Mouse (Mus musculus): ENCODE measurements around the gene Mrps27.
A peak's percentile ranks its signal among the peaks of the same experiment; 100 is the strongest.

Mrps27 gene

DNA sequence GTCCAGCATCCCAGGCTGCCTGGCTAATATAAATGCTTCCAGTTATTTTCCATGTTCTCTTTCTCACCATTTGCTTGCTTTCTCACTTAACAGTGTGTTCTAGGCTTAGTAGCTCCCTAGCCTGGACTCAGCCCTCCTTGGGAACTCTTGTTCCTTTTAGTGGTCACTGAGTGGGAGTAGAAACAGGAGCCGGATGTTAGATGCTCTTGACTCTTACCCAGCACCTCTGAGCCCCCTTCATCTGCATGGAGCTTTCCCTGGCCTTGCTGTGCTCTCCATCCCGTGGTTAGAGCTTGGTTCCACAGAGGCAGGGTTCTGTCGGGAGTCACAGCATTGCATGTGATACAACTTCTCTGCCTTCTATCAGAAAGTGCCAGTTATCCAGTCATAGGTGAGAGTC is 7.0 kb downstream of the Mrps27 start:
- no peak for DNase-seq (ENCODE audit: low spot score in 2 of 2)

DNA sequence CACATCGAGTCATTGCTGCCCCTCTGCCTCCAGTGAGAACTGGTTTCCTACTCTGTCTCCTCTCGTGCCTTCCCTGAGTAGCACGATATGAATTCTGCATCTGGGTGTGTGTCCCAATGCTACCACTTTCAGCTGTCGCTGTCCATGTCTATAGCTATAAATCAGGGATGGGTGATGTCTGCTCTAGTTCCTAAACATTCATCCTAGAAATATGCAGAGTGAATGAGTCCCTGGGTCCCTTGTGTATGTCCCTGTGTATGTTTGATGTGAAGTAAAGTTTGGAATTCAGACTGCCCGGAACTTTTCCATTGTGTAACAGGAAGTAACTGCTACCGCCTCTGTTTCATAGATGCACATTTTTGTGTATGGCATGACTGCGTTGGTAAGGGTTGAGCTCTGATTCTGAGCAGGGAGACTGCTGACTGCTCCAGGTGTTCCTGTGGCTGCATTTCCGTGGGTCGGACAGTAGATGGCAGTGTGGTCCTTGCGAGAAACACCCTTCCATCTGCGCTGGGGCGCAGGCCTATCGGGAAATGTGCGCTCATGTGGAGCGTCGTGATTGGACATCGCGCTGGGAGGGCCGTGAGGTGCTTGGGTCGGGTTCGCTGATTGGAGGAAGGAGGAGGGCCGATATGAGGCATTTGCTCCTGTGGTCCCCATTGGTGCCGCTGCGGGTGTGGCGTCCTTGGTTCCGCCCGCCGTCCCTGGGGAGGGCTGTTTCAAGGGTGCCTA is 8.3 kb downstream of the Mrps27 start:
- DNase-seq (ENCODE audit: low spot score in 2 of 2) = peak; percentile 94 to 96

DNA sequence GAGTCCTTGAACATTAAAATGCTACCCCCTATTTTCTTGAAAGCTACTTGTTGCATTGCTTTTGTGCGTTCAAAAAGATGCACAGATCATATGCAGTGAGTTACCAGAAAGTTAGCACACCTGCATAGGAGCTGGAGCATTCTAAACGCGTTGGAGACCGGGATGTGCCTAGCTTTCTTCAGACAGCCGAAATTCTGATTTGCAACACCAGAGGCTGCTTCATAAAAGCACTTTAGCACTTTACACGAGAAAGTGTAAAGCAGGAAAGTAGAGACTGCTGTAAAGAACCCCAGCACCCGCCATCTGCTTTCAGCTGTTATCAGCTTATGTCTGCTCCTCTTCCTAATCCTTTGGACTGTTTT is 8.9 kb downstream of the Mrps27 start:
- DNase-seq (ENCODE audit: low spot score in 2 of 2) = no peak

DNA sequence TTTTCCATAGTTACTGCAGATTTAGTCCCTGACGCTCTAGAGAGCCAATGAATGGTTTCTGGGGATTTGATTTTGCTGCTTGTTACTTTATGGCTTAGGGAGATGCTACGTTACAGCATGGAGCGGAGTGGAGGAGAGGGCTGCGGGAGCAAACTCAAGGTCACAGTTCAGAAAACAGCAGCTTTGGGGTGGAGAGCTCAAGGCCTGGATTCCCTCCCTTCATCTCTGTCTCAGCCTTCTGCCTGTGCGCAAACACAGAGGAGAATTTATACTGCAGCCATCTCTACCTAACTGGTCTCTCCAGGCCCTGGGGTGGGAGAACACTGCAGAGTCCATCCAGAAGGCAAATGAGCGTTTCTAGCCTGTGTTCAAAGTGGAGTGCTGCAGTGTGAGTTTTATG is 10.5 kb downstream of the Mrps27 start:
- DNase-seq (ENCODE audit: low spot score in 2 of 2) = no peak

DNA sequence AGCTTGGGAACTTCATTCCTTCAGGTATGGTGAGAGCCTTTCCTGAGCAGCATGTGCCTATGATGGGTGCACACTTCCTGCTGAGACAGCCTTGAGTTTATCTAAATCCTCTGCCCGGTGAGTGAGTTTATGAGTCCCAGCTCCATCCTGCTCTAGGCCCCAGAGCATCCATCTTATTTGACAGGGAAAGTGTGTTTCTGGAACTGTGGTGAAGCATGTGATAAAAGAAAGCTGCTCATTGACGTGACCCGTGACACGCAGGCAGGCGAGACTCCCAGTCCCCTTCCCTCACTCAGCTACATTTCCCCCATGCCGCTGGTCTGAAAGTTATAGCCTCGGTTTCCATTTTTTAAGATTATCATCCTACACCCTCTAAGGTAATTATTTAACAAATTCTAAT is 11.3 kb downstream of the Mrps27 start:
- DNase-seq (ENCODE audit: low spot score in 2 of 2) = no peak

DNA sequence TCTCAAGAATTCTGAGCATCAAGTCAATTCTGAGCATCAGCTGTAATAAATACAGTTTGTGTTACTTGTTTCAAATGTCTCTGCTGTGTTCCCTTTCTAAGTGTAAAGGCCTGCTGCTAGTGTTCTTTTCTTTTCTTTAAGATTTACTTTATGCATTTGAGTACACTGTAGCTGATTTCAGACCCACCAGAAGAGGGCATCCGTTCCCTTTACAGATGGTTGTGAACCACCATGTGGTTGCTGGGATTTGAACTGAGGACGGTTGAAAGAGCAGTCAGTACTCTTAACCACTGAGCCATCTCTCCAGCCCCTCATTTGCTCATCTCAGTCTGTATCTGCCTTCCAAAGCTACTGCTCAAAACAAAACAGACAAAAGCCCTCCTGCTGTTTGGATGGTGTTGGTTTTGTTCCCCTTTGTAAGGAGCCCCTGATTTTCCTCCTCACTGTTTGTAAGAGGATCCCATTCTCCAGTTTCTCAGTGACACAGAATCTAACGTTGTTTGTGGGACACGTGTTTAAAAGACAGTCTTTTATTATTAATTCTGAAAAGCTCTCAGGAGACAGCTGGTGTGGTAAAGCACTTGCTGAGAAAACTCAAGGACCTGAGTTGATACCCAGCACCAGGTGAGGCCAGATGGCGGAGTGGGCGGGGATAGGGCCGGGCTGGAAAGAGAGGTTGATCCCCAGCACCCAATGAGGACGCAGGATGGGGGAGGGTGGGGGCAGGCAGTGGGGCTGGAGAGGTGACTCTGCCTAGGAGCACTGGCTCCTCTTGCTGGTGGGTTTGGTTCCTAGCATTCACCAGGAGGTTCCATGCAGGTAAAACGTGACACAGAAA is 12.1 kb downstream of the Mrps27 start:
- DNase-seq (ENCODE audit: low spot score in 2 of 2) = no peak

DNA sequence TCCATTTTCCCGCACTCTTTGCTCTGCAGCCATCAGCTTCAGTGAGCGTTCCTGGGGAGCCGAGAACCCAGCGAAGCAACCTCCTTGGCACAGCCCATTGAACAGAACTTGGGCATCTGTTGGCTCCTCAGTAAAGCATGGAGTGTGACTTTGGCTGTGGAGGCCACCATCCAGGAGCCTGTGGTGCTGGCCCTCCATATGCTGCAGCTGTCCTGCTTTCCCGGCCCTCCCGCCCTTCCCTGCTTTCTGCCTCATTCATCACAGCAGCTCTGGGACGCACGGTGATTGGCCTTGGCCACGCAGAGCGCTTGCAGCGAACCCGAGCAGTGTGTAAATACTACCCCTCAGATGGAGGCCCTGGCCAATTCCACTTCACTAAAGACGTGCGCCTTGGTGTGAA is 14.3 kb downstream of the Mrps27 start:
- DNase-seq (ENCODE audit: low spot score in 2 of 2) = no peak

DNA sequence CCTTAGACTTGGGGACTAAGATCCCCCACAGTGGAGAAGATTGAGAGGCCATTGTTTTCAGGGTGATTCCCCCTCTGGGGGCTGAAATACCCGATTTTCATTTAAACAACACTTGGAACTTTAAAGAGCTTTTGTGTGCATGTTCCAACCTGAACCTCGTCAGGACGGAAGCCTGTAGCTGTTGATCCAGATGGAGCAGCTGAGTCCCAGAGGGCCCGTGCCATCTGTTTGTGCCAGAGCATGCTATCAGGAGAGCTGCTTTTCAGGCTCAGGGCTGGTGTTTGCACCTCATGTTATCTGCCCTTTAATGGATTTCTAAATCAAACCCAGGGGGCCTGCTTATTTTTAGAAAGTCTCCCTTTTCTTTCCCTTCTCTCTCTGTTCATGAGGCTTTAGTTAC is 19.3 kb downstream of the Mrps27 start:
- DNase-seq (ENCODE audit: low spot score in 2 of 2) = no peak

DNA sequence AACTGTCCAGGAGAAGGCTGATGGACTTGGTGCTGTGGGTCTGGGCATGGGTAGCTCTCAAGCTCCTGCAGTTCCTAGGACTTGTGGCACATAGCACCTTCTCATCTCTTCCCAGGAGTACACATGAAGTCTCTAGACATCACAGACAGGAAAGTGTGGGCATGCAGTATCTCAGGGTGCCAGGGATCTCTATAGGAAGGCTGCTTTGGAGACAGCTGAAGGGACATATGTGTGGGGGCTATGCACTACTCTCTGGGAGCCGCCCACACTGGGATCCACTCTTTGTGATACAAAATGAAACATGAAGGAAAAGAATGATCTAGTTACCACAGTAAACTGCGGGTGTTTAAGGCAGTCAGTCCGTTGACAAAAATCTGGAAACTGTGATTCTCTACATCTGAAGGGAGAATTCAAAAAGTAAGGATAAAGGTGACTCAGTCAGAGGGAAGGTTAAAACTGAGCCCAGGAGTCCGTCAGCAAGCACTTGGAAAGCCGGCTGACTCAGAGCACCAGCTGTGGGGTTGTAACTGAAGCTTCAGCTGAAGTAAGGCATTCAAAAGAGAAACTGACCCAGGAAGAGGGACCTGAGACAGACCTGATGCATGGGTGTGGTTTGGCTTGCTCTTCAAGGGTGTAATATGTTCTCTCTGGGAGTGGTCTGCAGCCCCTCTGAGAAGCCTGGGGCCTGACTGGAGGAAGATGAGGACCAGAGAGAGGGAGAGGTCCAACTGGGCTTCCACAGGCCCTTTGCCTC is 22.0 kb downstream of the Mrps27 start:
- peak; percentile 83 to 94 for DNase-seq (ENCODE audit: low spot score in 2 of 2)

DNA sequence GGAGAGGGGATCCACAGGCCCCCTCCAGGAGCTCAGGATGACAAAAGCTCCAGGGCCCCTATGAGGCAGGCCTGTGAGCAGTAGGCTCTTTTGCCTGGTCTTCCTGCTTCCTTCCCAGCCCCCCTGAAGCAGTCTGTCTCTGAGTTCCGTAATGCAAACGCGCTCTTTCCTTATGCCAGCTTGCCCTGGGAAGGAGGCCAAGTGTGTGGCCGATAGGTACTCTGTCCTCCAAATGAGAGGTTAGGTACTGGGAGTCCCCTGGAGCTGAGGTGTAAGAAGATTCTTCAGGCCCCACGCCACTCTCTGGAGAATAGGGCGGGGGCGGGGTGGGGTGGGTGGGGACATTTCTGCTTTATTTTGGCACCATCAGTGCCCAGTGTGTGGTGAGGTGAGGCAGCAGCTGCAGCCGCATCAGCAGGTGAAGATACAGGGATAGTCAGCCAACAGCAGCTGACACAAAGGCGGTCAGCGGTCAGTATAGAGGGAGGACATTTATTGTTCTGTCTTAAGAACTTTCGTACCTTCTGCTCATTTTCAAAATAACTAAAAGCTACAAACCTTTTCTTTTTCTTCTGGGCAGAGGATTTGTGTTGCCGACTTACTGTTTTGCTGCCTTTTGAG is 23.1 kb downstream of the Mrps27 start:
- no peak for DNase-seq (ENCODE audit: low spot score in 2 of 2)

DNA sequence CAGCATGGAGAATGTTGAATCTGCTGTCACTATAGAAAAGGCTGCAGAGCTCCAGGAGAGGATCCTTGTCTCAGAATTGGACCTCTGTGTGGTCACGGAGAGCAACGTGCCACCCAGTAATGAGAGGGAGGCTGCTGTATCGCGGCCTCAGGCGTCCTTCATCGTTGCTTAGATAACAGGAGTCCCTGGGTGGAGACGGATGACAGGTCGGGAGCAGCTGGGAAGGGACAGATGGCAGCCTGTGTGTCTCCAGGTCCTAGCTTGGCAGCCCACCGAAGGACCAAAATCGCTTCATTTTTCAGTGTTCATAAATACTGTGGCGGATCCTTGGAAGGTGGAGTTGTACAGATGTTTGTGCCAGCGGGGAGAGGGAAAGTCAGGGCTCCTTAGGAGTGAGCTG is 24.5 kb downstream of the Mrps27 start:
- no peak for DNase-seq (ENCODE audit: low spot score in 2 of 2)

DNA sequence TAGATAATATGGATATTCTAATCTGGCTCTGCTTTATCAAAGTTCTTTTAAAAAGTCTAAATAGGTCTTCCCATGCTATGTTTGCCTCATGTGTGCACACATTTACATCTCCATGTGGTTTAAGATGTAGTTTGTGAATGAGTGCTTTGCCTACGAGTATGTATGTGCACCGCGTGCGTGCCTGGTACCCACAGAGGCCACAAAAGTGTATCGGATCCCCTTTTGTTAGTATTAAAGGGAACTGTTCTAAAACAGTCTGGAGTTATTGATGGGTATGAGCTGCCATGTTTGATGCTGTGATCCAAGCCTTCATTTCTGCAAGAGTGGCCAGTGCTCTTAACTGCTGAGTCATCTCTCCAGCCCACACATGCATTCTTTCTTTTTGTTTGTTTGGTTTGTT is 26.7 kb downstream of the Mrps27 start:
- DNase-seq (ENCODE audit: low spot score in 2 of 2) = no peak

DNA sequence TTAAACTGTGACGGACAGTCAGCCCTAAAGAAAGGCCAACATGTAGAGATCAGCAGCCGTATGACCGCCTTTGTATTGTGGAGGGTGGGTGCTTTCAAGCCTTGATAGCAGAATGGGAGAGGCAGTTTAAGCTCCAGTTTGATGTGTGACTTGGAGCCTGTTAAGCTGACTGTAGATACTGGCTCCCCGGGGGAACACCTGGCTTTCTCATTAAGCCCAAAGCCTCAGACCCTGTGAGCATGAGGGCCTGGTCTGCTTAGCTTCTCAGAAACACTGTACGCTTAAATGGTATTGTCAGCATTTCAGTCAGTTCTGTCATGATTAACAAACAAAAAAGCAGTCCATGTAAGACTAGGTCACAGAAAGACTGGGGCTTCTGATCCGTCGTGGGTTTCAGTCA is 29.1 kb downstream of the Mrps27 start:
- DNase-seq (ENCODE audit: low spot score in 2 of 2) = no peak

DNA sequence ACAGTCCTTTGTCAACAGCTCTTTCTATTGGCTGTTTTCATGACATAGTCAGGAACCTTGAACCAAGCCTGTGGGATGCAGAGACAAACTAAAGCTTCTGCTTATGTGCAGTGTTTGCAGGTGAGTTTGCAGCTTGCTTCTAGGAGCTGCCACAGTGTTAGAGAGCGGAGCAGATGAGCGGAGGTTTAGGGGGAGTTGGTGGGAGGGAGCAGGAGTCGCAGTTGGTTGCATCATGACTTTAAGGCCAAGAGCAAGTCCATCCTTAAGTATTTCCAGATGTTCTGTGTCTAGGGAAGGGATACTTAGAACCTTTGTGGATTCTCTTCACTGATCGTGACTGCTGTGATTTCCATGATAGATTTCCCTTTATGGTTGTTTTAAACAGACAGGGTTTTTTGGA is 29.6 kb downstream of the Mrps27 start:
- no peak for DNase-seq (ENCODE audit: low spot score in 2 of 2)

DNA sequence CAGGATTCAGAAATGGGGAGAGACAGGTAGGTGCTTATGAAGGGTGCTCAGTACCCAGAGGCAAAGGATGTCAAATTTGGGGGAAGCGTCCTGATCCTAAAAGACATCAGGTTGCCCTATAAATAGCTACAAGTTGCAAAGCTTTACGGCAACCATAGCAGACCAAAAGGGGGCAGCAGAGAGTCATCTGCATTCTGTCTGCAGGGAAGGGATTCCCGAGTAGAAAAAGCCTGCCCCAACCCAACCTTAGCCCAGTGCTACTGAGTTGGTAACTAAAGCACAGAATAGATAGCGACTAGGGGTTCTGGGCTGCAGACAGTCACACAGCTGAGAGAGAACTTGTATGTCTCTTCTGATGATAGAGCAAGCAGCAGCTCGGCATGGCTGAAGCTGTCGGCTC is 31.0 kb downstream of the Mrps27 start:
- DNase-seq (ENCODE audit: low spot score in 2 of 2) = peak; percentile 37 to 63

DNA sequence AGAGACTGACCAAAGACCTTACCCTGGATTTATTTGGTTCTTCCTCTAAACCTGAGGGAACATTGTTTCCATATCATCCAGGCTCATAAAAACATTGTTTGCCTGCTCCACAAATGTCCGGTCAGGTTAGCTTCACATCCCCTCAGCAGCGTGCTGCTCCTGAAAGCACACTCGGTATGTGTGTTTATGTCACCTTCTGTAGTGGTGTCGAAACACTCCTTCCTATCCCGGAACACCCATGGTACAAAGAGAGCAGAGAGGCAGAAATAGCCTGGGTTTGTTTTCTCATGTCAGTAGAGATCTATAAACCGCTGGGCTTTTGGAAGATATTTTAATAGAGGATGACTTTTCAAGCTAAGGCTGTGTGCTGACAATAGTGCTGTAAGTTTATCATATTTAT is 32.5 kb downstream of the Mrps27 start:
- no peak for DNase-seq (ENCODE audit: low spot score in 2 of 2)

DNA sequence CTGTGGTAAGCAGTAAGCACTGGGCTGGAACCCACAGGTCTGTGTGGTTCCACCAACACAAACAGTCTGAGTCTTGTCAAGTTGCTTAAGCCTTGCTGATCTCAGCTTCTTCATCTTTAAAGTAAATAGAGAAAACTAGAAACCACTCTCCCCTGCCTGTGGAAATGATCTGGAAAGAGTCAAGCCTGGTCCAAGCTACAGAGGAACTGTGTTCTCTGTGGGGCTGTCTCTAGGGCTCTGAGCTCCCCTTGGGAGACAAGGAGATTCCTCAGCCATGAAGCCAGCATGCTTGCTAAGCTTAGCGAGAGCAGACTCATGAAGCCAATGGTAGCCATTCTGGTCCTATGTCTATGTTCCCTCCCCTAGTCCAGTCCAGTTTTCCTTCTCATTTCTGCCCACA is 33.6 kb downstream of the Mrps27 start:
- no peak for DNase-seq (ENCODE audit: low spot score in 2 of 2)

DNA sequence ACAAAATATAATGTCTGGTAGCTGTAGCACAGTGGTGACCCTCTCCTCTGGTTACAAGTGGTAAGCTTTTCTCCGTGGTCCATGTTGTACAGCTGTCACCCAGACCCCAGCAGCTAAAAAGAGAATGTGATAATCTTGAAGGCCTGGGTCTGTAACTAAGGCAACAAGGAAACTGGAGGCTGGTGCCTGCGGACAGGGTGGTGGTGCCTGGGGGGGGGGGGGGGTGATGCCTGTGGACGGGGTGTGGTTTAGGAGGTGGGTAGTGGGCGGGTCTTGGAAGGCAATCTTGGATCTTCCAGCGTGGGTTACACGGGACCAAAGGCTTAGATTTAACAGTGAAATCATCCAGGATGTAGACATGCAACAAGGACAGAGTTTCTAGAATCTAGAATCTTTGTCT is 37.8 kb downstream of the Mrps27 start:
- no peak for DNase-seq (ENCODE audit: low spot score in 2 of 2)

DNA sequence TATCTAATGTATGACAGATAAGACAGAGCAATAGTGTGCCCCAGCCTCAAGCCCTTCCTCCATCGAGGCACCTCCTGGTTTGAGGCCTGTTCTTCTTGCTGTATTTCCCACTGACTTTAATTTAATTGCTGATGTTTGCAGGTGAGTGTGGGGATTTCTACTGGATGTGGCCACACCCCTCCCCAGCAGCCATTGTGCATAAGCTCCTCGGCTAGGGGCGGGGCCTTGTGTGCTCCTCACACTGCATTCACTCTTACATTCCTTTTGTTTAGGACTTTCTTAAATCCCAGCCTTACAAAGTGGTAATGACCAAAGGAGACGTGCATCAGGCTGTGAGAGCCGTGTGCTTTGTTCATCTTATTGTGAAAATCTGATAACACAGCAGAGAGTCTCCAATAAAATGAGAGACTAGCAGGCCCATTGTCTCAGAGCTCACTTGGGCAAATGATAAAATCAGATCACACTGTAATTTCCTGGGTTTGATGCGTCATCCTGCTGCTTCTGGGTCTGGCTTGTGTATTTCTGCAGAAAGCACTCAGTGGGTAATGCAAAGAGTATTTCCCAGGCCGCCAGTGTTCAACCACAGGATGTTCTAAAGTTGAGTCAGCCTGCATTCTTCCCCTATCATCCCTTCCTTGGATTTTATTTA is 40.1 kb downstream of the Mrps27 start:
- no peak for DNase-seq (ENCODE audit: low spot score in 2 of 2)

DNA sequence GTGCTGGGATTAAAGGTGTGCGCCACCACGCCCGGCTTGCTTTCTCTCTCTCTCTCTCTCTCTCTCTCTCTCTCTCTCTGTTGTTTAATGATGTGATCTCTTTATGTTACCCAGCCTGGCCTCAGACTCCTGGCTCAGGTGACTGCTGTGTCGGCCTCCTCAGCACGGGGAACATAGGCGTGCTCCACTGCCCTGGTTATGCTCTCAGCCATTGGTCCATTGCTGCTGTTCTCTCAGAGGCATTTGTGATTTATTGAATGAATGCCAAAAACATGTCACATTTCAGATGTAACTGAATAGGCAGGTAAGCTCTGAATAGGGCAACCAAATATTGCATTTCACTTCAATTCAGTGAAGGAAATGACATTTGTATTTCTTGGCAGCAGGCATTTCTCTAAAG is 41.3 kb downstream of the Mrps27 start:
- no peak for DNase-seq (ENCODE audit: low spot score in 2 of 2)

DNA sequence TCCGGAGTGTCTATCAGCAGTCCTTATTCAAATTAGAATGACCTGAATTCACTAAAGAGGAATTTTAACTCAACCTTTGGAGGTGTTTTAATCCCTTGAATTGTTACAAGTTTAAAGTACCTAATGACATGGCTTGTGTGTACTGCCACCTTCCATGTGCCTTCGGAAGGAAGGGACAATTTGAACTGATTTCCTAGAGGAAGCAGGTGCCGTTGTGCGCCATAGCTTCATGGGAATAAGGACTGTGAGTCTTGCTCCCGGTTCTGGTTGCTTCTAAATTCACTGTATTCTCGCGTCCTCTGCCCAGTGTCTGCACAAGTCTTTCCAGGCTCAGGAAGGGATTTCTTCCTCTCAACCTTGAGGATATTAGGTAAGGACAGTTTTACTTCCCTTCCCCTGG is 41.8 kb downstream of the Mrps27 start:
- DNase-seq (ENCODE audit: low spot score in 2 of 2) = no peak

All from right cerebral cortex, postnatal 36 days (tissue).